Mouse (Mus musculus): Measurements from ENCODE around the gene Gpsm2. TPM values are rescaled to one million over a fixed set of nuclear protein-coding genes. Genes with fewer than 3 reads are reported as not detected.

The Gpsm2 gene
- total and polyA plus RNA-seq, 3 experiments = 9.7 to 11.2 (median 10.4) TPM

DNA sequence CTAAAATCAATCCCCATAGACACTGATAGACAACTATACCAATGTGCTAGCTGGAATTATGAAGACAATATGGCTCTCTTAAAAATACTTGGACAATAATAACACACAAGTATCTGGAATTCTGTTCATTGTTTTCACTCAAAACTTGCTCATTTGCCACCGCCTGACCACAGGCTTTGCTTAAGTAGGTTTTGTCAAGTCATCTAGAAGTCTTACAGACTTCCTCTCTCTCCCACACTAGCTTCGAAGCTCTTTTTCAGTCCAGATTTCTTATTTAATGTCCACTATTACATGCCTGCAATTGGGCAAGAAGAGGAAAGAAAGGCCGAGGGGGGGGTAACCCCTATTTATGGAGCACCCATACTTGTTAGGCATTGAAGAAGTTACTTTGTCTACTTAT lies 5.7 kb upstream of the Gpsm2 start:
- Histone ChIP-seq H3K27me3 (replicated peaks) (peaks cover 7% of the 10 kb centered on the region), H3K36me3 (replicated peaks in 1 of 2; ENCODE audit: control insufficient read depth in 1 of 2, insufficient read depth in 1 of 2, low read length in 1 of 2) (no peaks in the 10 kb centered on the region), H3K4me3 (replicated peaks in 1 of 3; ENCODE audit: low read depth in 2 of 3, low read length in 2 of 3, poor library complexity in 1 of 3) (no peak overlapping the region), H3K9me3 (replicated peaks; ENCODE audit: low read length) (peaks cover 14% of the 10 kb centered on the region), H3K4me1 (ENCODE audit: control insufficient read depth in 1 of 2, insufficient read depth in 2 of 2) (peaks cover 0 to 13% of the 10 kb centered on the region in 2 experiments; a peak in 2 of 4 replicates), H3K79me2 (replicated peaks; ENCODE audit: control insufficient read depth, extremely low read depth, insufficient read depth, poor library complexity, severe bottlenecking) (no peaks in the 10 kb centered on the region), H3K9ac (ENCODE audit: insufficient read depth, low read depth) (no peak overlapping the region), H3K27ac (ENCODE audit: insufficient read depth, low read depth) (no peak overlapping the region), H3K4me2 (ENCODE audit: insufficient read depth, low read depth, poor library complexity, severe bottlenecking) (no peak overlapping the region)
- no peak for TF ChIP-seq USF2 (conservative IDR thresholded peaks at IDR 0.05; ENCODE audit: low read depth, low read length)
- TF ChIP-seq JUND (conservative IDR thresholded peaks at IDR 0.05; ENCODE audit: low read depth, low read length) = no peak
- TF ChIP-seq PAX5 (IDR thresholded peaks at IDR 0.05; ENCODE audit: low read length) = no peak
- TF ChIP-seq NELFE (IDR thresholded peaks at IDR 0.05; ENCODE audit: low read depth, low read length) = no peak
- TF ChIP-seq TBP (conservative IDR thresholded peaks at IDR 0.05; ENCODE audit: low read depth, low read length) = no peak
- TF ChIP-seq JUN (IDR thresholded peaks at IDR 0.05; ENCODE audit: insufficient read depth, low read depth, low read length) = no peak
- TF ChIP-seq ELF1 (IDR thresholded peaks at IDR 0.05; ENCODE audit: low read depth, low read length) = no peak
- TF ChIP-seq BHLHE40 (IDR thresholded peaks at IDR 0.05; ENCODE audit: low read depth, low read length) = no peak
- no peak for TF ChIP-seq MAX (IDR thresholded peaks at IDR 0.05; ENCODE audit: low read length)
- in situ Hi-C loops (cut with MboI; ENCODE audit: low pct_ligation_motif_present, low pct_unique_long_range_greater_than_20kb, low sequenced_read_pairs) (no loop called here), dilution Hi-C loops (cut with MboI; ENCODE audit: extremely low pct_ligation_motif_present, extremely low pct_unique_long_range_greater_than_20kb, low sequenced_read_pairs) (no loop called here)
- DNase-seq (ENCODE audit: extremely low read depth) = no peak

DNA sequence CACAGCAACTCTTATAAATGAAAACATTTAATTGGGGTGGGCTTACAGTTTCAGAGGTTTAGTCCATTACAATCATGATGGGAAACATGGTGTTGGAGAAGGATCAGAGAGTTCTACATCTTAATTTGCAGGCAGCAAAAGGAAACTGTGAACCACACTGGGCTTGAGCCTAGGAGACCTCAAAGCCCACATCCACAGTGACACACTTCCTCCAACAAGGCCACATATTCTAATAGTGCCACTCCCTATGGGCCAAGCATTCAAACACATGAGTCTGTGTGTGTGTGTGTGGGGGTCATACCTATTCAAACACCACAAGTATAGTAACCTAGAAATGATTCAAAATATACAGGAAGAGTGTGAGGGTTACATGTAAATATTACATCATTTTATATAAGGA lies 5.2 kb upstream of the Gpsm2 start:
- TF ChIP-seq KAT2A (IDR thresholded peaks at IDR 0.05; ENCODE audit: insufficient replicate concordance, low read length) (no peak), SIN3A (IDR thresholded peaks at IDR 0.05; ENCODE audit: low read length) (no peak), EP300 (IDR thresholded peaks at IDR 0.05; ENCODE audit: low read length) (no peak), POLR2AphosphoS2 (IDR thresholded peaks at IDR 0.05; ENCODE audit: low read depth, low read length) (no peak), RAD21 (IDR thresholded peaks at IDR 0.05; ENCODE audit: low read depth, low read length) (no peak)
- H3K9me3 ChIP-seq (replicated peaks; ENCODE audit: low read length) = peaks cover 14% of the 10 kb centered on the region
- no peak overlapping the region for H3K4me3 ChIP-seq (replicated peaks in 1 of 3; ENCODE audit: low read depth in 2 of 3, low read length in 2 of 3, poor library complexity in 1 of 3)
- no peak overlapping the region for H3K27ac ChIP-seq (ENCODE audit: insufficient read depth, low read depth)
- no peak overlapping the region for H3K9ac ChIP-seq (ENCODE audit: insufficient read depth, low read depth)
- no peak overlapping the region for H3K4me2 ChIP-seq (ENCODE audit: insufficient read depth, low read depth, poor library complexity, severe bottlenecking)
- no peak for DNase-seq (ENCODE audit: extremely low read depth)
- dilution Hi-C loops (cut with MboI; ENCODE audit: extremely low pct_ligation_motif_present, extremely low pct_unique_long_range_greater_than_20kb, low sequenced_read_pairs) = no loop called here
- H3K27me3 ChIP-seq (replicated peaks) = peaks cover 11% of the 10 kb centered on the region
- no peaks in the 10 kb centered on the region for H3K36me3 ChIP-seq (replicated peaks in 1 of 2; ENCODE audit: control insufficient read depth in 1 of 2, insufficient read depth in 1 of 2, low read length in 1 of 2)
- in situ Hi-C loops (cut with MboI; ENCODE audit: low pct_ligation_motif_present, low pct_unique_long_range_greater_than_20kb, low sequenced_read_pairs) = no loop called here
- peaks cover 0 to 17% of the 10 kb centered on the region in 2 experiments; a peak in 2 of 4 replicates for H3K4me1 ChIP-seq (ENCODE audit: control insufficient read depth in 1 of 2, insufficient read depth in 2 of 2)
- H3K79me2 ChIP-seq (replicated peaks; ENCODE audit: control insufficient read depth, extremely low read depth, insufficient read depth, poor library complexity, severe bottlenecking) = no peaks in the 10 kb centered on the region

DNA sequence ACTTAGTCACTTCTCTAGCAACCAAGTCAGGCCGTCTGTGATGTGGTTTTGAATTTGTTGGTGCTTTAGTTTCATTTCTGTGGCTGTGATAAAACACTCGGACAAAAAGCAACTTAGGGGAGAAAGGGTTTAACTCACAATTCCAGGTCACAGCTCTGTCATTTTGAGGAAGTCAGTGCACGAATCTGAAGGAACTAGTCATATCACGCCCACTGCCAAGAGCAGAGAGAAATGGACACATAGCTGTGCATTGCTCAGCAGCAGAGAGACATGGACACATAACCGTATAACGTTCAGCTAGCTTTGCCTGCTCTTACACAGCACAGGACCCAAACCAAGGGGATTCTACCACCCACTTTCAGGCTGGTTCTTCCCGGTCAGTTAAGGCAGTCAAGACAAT lies 4.3 kb upstream of the Gpsm2 start:
- Histone ChIP-seq H3K9me3 (replicated peaks; ENCODE audit: low read length) (peaks cover 14% of the 10 kb centered on the region), H3K4me1 (ENCODE audit: control insufficient read depth in 1 of 2, insufficient read depth in 2 of 2) (peaks cover 0 to 21% of the 10 kb centered on the region in 2 experiments; a peak in 2 of 4 replicates), H3K9ac (ENCODE audit: insufficient read depth, low read depth) (no peak overlapping the region), H3K79me2 (replicated peaks; ENCODE audit: control insufficient read depth, extremely low read depth, insufficient read depth, poor library complexity, severe bottlenecking) (no peaks in the 10 kb centered on the region), H3K27ac (ENCODE audit: insufficient read depth, low read depth) (no peak overlapping the region), H3K27me3 (replicated peaks) (peaks cover 11% of the 10 kb centered on the region), H3K4me2 (ENCODE audit: insufficient read depth, low read depth, poor library complexity, severe bottlenecking) (no peak overlapping the region), H3K36me3 (replicated peaks in 1 of 2; ENCODE audit: control insufficient read depth in 1 of 2, insufficient read depth in 1 of 2, low read length in 1 of 2) (no peaks in the 10 kb centered on the region), H3K4me3 (replicated peaks in 1 of 3; ENCODE audit: low read depth in 2 of 3, low read length in 2 of 3, poor library complexity in 1 of 3) (no peak overlapping the region)
- in situ Hi-C loops (cut with MboI; ENCODE audit: low pct_ligation_motif_present, low pct_unique_long_range_greater_than_20kb, low sequenced_read_pairs) (no loop called here), dilution Hi-C loops (cut with MboI; ENCODE audit: extremely low pct_ligation_motif_present, extremely low pct_unique_long_range_greater_than_20kb, low sequenced_read_pairs) (no loop called here)
- no peak for DNase-seq (ENCODE audit: extremely low read depth)
- TF ChIP-seq ELF1 (IDR thresholded peaks at IDR 0.05; ENCODE audit: low read depth, low read length) = no peak
- TF ChIP-seq ZMIZ1 (IDR thresholded peaks at IDR 0.05; ENCODE audit: low read depth, low read length) = no peak
- no peak for TF ChIP-seq SIN3A (IDR thresholded peaks at IDR 0.05; ENCODE audit: low read length)
- no peak for TF ChIP-seq EP300 (IDR thresholded peaks at IDR 0.05; ENCODE audit: low read length)
- TF ChIP-seq MAX (IDR thresholded peaks at IDR 0.05; ENCODE audit: low read length) = no peak
- TF ChIP-seq MYC (IDR thresholded peaks at IDR 0.05; ENCODE audit: low read depth, low read length) = no peak
- TF ChIP-seq UBTF (IDR thresholded peaks at IDR 0.05; ENCODE audit: low read depth, low read length) = no peak
- TF ChIP-seq MXI1 (IDR thresholded peaks at IDR 0.05; ENCODE audit: low read depth, low read length) = no peak
- no peak for TF ChIP-seq CTCF (conservative IDR thresholded peaks at IDR 0.05 in 1 of 2, IDR thresholded peaks at IDR 0.05 in 1 of 2; ENCODE audit: low read depth in 2 of 2, low read length in 2 of 2)
- no peak for TF ChIP-seq RAD21 (IDR thresholded peaks at IDR 0.05; ENCODE audit: low read depth, low read length)
- TF ChIP-seq IRF4 (IDR thresholded peaks at IDR 0.05; ENCODE audit: low read depth, low read length) = no peak
- no peak for TF ChIP-seq ZNF384 (IDR thresholded peaks at IDR 0.05; ENCODE audit: low read depth, low read length)
- TF ChIP-seq E2F4 (IDR thresholded peaks at IDR 0.05; ENCODE audit: insufficient replicate concordance, low read depth, low read length) = no peak
- TF ChIP-seq GABPA (IDR thresholded peaks at IDR 0.05; ENCODE audit: insufficient replicate concordance, low read depth, low read length) = no peak
- TF ChIP-seq ZKSCAN1 (IDR thresholded peaks at IDR 0.05; ENCODE audit: borderline replicate concordance, low read depth, low read length) = no peak
- TF ChIP-seq MEF2A (IDR thresholded peaks at IDR 0.05; ENCODE audit: borderline replicate concordance, low read depth, low read length) = no peak
